Mouse (Mus musculus): Measurements from ENCODE around the gene Wdfy4.

Gene Wdfy4

DNA sequence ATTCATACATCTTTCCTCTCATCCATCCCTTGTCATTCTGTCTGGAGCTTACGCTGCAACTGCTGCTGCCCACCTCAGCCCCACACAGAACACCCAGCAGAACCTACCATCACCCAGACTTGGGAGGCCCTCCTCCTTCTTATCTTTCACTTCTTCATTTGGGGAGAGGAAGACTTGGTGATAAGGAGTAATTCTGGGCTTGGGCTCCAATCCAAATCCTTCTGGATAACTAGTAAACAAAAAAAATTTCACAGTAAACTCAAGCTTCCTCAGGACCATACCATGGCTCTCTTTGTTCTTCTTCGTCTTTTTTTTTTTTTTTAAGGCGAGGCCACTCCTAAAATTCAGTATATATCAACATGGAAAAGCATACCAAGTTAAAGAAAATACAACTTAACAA lies 112.0 kb downstream of the Wdfy4 start:
- no peak for DNase-seq

DNA sequence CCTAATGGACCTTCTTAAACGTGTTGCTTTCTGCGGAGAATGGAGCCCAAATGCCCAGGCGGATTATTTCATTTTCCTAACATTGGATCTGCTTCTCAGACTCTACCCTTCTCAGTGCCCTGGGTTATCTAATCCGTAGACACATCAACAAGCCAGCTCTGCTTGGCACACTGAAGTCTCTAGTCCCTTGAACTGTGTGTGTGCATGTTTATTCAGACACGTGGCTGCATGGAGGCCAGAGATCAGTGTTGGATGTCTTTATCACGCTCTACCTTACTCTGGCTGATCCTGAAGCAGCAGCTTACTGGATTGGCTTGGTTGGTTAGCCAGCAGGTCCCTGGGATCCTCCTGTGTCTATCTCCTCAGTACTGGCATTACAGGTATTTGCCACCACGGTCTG lies 113.0 kb downstream of the Wdfy4 start:
- no peak for DNase-seq

- DNase-seq: no peak
Measured at GRCm38 (mm10) chr14:33067676-33068075, 117.6 kb downstream of the Wdfy4 start.

GRCm38 (mm10) chr14:33062996-33063395 lies 122.3 kb downstream of the Wdfy4 start:
- no peak for DNase-seq

GRCm38 (mm10) chr14:33058881-33059660 lies 126.2 kb downstream of the Wdfy4 start:
- no peak for DNase-seq

GRCm38 (mm10) chr14:33053441-33053840 lies 131.9 kb downstream of the Wdfy4 start:
- no peak for DNase-seq

DNA sequence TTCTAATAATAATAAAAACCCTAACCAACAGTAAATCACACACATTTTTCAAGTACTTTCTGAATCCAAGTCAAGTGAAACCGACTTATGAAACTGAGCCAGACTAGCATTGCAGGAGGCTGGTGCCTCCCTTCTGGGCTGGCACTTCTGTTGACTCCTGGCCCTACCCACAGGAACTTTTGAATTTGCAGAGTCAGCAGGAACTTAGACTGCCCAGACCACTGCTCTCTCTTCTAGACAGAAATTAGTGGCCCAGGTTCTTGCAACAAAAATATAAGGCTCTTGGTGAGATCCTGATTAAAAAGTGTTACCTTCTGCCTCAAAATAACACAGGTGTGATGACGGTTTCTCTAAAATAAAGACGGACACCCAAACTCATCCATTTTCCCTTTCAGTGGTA lies 140.1 kb downstream of the Wdfy4 start:
- DNase-seq: no peak

DNA sequence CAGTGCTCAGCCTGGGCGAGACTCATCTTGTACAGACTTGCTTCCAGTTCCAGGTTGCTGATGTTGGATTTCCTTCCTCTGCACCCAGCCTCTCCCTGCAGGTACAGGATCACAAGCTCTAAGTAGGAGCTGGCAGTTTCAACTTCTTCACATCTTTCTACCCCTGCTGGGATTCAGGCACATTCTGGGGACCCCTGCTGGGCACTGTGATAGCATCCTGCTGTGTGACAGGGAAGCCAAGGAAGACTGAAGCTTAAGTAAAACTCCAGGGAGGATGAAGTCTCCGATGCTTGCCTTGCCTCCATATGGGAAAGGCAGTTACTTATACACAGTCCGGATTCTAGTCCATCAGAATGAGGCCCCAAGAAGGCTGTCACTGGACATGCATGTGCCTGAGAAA lies 148.5 kb downstream of the Wdfy4 start:
- no peak for DNase-seq

GRCm38 (mm10) chr14:33035386-33035785 lies 149.9 kb downstream of the Wdfy4 start:
- no peak for DNase-seq

GRCm38 (mm10) chr14:33033424-33033823 lies 151.9 kb downstream of the Wdfy4 start:
- no peak for DNase-seq

DNA sequence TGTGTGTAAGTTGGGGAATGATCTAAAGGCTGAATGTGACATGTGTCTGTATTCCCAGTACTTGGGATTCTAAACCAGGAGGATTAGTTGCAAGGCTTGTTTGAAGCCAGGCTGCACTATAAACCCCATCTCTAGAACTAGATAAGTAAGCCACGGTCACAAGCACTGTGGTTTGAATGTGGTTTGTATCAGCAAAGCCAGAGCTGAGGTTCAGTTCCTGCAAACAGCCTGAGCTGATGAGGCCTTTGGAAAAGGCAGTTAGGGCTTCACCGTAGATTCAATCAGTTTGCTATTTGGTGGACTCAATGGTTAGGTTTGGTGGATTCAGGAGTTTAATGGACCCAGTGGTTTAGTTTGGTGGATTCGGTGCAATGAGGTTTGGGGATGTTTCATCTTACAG lies 154.5 kb downstream of the Wdfy4 start:
- no peak for DNase-seq

- DNase-seq: no peak
Measured at GRCm38 (mm10) chr14:33019606-33020005, 165.7 kb downstream of the Wdfy4 start.

GRCm38 (mm10) chr14:33019050-33019449 lies 166.3 kb downstream of the Wdfy4 start:
- no peak for DNase-seq

DNA sequence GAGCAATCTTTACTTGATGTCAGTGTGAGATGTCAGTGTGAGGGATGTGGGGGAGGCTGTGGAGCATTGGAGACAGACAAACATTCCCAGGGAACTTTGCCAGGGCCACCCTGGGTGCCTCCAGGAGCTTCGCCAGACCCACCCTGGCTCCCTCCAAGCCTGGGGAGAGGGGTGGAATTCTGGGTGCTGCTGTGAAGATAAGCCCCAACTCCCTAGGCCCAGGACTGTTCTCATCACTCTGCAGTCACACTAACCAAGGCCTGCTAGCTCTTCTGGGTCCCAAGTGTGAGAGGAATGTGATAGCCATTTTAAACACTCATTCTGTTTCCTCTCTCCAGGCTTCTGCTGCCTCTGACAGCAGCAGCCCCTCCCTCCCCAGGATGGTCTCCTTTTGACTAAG lies 177.7 kb downstream of the Wdfy4 start:
- DNase-seq: no peak

DNA sequence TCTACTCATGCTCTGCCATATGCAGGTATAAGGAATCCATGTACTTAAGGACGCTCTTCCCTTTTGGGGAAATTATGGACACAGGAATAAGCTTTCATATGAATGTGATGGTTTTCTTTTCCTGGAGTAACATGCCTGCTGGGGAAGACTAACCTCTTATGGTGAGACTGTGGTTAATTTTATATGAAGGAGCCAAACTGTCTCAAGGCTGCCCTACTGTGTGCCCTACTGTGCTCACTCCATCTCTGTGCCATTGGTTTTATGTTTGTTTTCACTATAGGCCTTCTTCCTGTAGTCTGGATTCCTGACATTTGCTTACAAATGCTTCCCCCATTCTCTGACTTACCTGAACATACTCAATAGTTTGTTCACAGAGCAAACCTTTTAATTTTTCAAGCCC lies 180.2 kb downstream of the Wdfy4 start:
- no peak for DNase-seq

GRCm38 (mm10) chr14:33000112-33000979 lies 185.0 kb downstream of the Wdfy4 start:
- DNase-seq: no peak

DNA sequence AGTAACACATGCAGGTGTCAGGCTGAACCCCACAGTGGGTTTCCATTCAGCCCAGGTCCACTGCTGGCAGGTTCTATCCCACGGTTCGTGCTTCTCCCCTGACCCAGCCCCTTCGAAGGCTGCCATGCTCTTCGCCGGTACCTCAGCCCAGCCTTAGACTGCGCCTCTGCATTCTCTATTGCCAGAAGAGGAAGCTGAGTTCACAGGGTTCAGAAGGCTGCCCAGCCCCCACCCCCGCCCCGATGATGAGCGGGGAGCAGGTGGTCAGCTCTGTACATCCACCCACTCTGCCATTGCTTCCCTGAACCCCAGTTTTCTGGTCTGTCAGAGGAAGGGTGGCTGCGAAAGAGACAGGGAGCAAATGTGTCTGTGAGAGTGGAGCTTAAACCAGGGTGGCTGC lies 185.8 kb downstream of the Wdfy4 start:
- no peak for DNase-seq

GRCm38 (mm10) chr14:32994954-32995636 lies 190.2 kb downstream of the Wdfy4 start:
- no peak for DNase-seq

GRCm38 (mm10) chr14:32991082-32991481 lies 194.2 kb downstream of the Wdfy4 start, which contains the start of gene Lrrc18:
Gene Lrrc18, plus strand, starts transcription at chr14:32991382.
- DNase-seq: no peak

GRCm38 (mm10) chr14:32986659-32987058 lies 198.6 kb downstream of the Wdfy4 start:
- DNase-seq: no peak

GRCm38 (mm10) chr14:32984176-32984738 lies 201.1 kb downstream of the Wdfy4 start:
- no peak for DNase-seq

- DNase-seq: no peak
Measured at GRCm38 (mm10) chr14:32970700-32971099, 214.6 kb downstream of the Wdfy4 start.

- DNase-seq: no peak
Measured at GRCm38 (mm10) chr14:32964742-32965141, 220.6 kb downstream of the Wdfy4 start.
